Mouse (Mus musculus): ENCODE measurements around the gene Olfr1347.

GRCm38 (mm10) chr7:6455868-6456267 is 43.7 kb downstream of the Olfr1347 start, which contains the start of gene Olfr1336:
- TF ChIP-seq CTCF (IDR thresholded peaks at IDR 0.05; ENCODE audit: low read depth) (no peak), EP300 (optimal IDR thresholded peaks at IDR 0.05) (no peak)
